Comparison of ENCODE assay signal across 10 mouse cellular contexts in the genomic region with DNA sequence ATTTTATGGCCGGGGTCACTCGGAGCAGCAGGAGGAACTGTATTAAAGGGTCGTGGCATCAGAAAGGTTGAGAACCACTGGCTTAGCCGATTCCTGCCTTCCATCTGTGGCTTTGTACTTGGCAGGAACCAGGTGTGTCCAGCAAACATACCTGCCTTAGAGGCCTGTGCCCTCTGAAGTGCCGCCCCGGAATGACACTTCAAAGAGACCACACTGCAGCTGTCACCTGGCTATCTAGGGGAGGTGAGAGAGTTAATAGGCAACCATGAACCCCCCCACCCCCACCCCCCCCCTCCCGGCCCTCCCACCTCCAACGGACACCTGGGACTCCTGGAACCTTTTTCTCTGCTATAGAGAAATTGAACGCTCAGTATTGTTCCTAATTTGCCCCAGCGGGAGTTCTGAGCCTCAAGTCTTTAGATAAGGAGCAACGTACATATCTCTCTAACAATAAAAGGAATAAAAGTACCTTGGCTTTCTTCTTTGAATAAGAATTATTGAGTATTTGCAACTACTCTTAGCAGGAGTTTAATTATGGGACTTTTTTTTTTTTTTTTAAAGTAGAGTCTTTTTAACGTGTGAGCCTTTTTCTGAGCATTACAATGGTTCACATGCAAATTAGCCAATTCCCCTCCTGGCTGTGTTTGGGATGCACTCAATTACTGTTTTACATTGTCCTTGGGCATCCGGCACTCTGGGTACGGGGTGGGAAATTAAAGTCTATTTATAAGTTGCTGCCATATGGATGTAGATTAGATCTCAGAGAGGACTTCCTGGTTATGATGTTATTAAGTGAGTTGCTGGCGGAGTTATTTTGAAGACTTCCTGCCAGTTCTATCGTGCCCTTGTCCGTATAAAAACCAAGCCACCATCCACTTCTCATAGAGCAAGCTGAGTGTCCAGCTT. TPM values are rescaled to one million over a fixed set of nuclear protein-coding genes. Genes with fewer than 3 reads are reported as not detected.
A peak's percentile ranks its signal among the peaks of the same experiment; 100 is the strongest.
DNase-seq lines count a peak whose midpoint lies in the region; ATAC-seq and TF ChIP-seq lines count a peak whose summit lies in the region.
"Had no signal": no experiment of that assay in that cellular context is flagged by ENCODE, and none has a peak within 500 bp of the region (broad histone marks: within the 10 kb centered on the region; RNA-seq: fewer than 3 reads in every experiment).

No protein-coding gene starts in this region.

- H3K4me2 ChIP-seq in kidney, embryonic 14.5 days (replicated peaks; ENCODE audit: low read depth, low read length): no peak overlapping the region
- H3K4me2 ChIP-seq in stomach, embryonic 15.5 days: no peak overlapping the region
- H3K4me2 ChIP-seq: midbrain, embryonic 11.5 days had no signal

- 0 out of 2 replicates have a peak, but pooled peaks have one; percentile 21 for ATAC-seq in kidney, embryonic 14.5 days (ENCODE audit: low FRiP score, low TSS enrichment)
- ATAC-seq in stomach, embryonic 15.5 days (ENCODE audit: insufficient read depth, low FRiP score, low read depth): peak; percentile 76

- no peak for TF ChIP-seq CTCF in brain, embryonic 14.5 days (IDR thresholded peaks at IDR 0.05; ENCODE audit: borderline replicate concordance, extremely low read depth, insufficient read depth, insufficient read length)

- no peaks in the 10 kb centered on the region for H3K9me3 ChIP-seq in kidney, embryonic 14.5 days (ENCODE audit: control insufficient read depth, low read length)
- H3K9me3 ChIP-seq in stomach, embryonic 15.5 days: no peaks in the 10 kb centered on the region

- peaks cover 13% of the 10 kb centered on the region for H3K4me1 ChIP-seq in kidney, embryonic 14.5 days (ENCODE audit: control insufficient read depth, insufficient read depth, low read length)
- H3K4me1 ChIP-seq in stomach, embryonic 15.5 days: peaks cover 21% of the 10 kb centered on the region

- H3K27me3 ChIP-seq in kidney, embryonic 14.5 days (ENCODE audit: control insufficient read depth, insufficient read depth, low read length): no peaks in the 10 kb centered on the region
- no peaks in the 10 kb centered on the region for H3K27me3 ChIP-seq in stomach, embryonic 15.5 days (replicated peaks)

- no peak for DNase-seq in kidney, adult 9 months
- DNase-seq in CD4-positive, CD25-positive, alpha-beta regulatory T cell, adult 2 months (ENCODE audit: low read depth, low spot score): peak; percentile 45
- peak; percentile 55 for DNase-seq in brain, embryonic 14.5 days (ENCODE audit: low read depth)
- no peak for DNase-seq in cerebellum, adult 9-10 months
- no peak for DNase-seq in gastrocnemius, postnatal 25 days
- DNase-seq: adrenal gland, postnatal 10 days had no signal

- no peak overlapping the region for H3K9ac ChIP-seq in kidney, embryonic 14.5 days (ENCODE audit: low read depth, low read length)
- H3K9ac ChIP-seq in stomach, embryonic 15.5 days: no peak overlapping the region

- no peak for TF ChIP-seq POLR2A in brain, embryonic 14.5 days (IDR thresholded peaks at IDR 0.05; ENCODE audit: borderline replicate concordance, extremely low read depth, insufficient read depth, insufficient read length, poor library complexity, severe bottlenecking)

- 42% methylated on average over 17 of the region's 17 CpGs for WGBS in kidney, embryonic 14.5 days
- WGBS in stomach, embryonic 15.5 days: 43% methylated on average over 17 of the region's 17 CpGs

- H3K36me3 ChIP-seq in kidney, embryonic 14.5 days (ENCODE audit: control insufficient read depth, insufficient read depth, low read length): no peaks in the 10 kb centered on the region
- H3K36me3 ChIP-seq in stomach, embryonic 15.5 days: no peaks in the 10 kb centered on the region

- no peak overlapping the region for H3K4me3 ChIP-seq in kidney, embryonic 14.5 days (ENCODE audit: low read length)
- no peak overlapping the region for H3K4me3 ChIP-seq in stomach, embryonic 15.5 days (replicated peaks)
- H3K4me3 ChIP-seq: gastrocnemius, adult 2 months had no signal

- no peak overlapping the region for H3K27ac ChIP-seq in kidney, embryonic 14.5 days (ENCODE audit: low read depth, low read length)
- peak overlapping the region; percentile 41; the same call in 1 of the 2 replicates for H3K27ac ChIP-seq in stomach, embryonic 15.5 days
- H3K27ac ChIP-seq: gastrocnemius, adult 2 months had no signal

RNA-seq across cellular contexts. Expression of gene Phlda1, which starts 53.5 kb away (rescaled TPM):
- 42.3 and 44.6 TPM in 2 replicates for polyA plus RNA-seq in kidney, embryonic 14.5 days (2014; fragmentation: Nextera tagmentation; extraction: Ambion mirVana)
- 28.5 and 40.6 TPM in 2 replicates for polyA plus RNA-seq in brain, embryonic 14.5 days (2012; rRNA removed)
- polyA plus RNA-seq in stomach, embryonic 15.5 days (2015; fragmentation: Nextera tagmentation; extraction: Ambion mirVana): 44.7 and 58.3 TPM in 2 replicates
- 1 to 10 TPM; 3.4 to 3.7 TPM for total RNA-seq in gastrocnemius, postnatal 25 days (2021)

Comparison
In these comparisons a context has a peak if more than half of its experiments do, and no peak if none do; other contexts are left out.
1. DNase-seq: peak in CD4-positive, CD25-positive, alpha-beta regulatory T cell, adult 2 months (single experiment) and brain, embryonic 14.5 days (single experiment); none in kidney, adult 9 months (single experiment), cerebellum, adult 9-10 months (single experiment) and gastrocnemius, postnatal 25 days (single experiment).